Mouse (Mus musculus): ENCODE measurements around the gene Rpl36. TPM values are rescaled to one million over a fixed set of nuclear protein-coding genes. Genes with fewer than 3 reads are reported as not detected.
"Not testable (repeated sequence)": the region's sequence is repeated elsewhere in the genome, so short reads cannot be mapped to it uniquely, and the experiment has no call there.

Gene Rpl36
- polyA plus RNA-seq, 1 experiment from 2014 or later, result 828 TPM

DNA sequence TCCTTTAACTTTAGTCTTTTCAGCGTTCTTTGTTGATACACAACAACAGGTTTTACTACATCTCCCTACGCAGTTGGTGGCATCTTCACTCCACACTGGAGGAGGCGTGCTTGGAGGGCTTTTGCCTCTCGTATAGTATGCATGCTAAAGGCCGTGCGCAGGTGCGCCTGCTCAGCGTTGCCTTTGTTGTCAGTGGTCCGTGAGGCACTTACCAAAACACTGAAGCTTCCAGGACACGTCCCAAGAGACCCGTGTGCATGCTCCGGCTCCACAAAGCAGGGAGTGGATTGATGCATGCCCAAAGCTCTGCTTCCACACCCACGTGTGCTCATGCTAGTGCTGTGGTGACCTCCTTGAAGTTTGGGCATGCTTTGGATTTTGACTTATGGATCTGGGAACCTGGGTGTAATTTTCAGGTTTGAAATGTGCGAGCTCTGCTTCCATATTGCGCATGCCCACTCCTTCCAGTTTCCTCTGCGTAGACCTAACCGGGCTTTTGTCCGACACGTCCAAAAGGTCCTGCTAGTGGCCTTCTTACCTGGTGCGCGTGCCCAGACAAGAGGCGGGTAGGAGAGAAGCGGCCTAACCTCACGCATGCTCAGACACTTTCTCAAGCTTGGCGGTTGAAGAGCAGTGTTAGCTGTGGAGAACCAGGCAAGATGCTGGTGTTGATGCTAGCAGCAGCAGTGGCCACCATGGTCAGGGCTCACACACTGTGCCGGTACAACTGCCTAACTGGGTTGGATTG, 14.5 kb downstream of the Rpl36 start, which contains the start of gene Catsperd:
TSS of gene Catsperd (plus strand) at position 614 of the 748 bp plus-strand sequence.
- no peak for ATAC-seq (ENCODE audit: low read depth)
- Histone ChIP-seq H3K36me3 (ENCODE audit: control insufficient read depth, insufficient read depth) (peaks cover 2% of the 10 kb centered on the region; the same call in 1 of the 2 replicates), H3K27ac (ENCODE audit: low read length) (peak within 1 kb of the TSS; percentile 49), H3K9me3 (replicated peaks; ENCODE audit: control insufficient read depth, low read length) (no peaks in the 10 kb centered on the region), H3K4me3 (ENCODE audit: low read depth, low read length) (peak within 1 kb of the TSS; percentile 81), H3K4me2 (ENCODE audit: low read depth, low read length) (peak within 1 kb of the TSS; percentile 96), H3K27me3 (ENCODE audit: control insufficient read depth, insufficient read depth, low read depth, low read length) (no peaks in the 10 kb centered on the region), H3K4me1 (ENCODE audit: control insufficient read depth, low read depth, low read length) (peaks cover 25% of the 10 kb centered on the region), H3K9ac (ENCODE audit: low read depth, low read length) (no peak within 1 kb of the TSS)
- 11% methylated on average over 26 of the region's 26 CpGs for WGBS (ENCODE audit: insufficient replicate concordance)

DNA sequence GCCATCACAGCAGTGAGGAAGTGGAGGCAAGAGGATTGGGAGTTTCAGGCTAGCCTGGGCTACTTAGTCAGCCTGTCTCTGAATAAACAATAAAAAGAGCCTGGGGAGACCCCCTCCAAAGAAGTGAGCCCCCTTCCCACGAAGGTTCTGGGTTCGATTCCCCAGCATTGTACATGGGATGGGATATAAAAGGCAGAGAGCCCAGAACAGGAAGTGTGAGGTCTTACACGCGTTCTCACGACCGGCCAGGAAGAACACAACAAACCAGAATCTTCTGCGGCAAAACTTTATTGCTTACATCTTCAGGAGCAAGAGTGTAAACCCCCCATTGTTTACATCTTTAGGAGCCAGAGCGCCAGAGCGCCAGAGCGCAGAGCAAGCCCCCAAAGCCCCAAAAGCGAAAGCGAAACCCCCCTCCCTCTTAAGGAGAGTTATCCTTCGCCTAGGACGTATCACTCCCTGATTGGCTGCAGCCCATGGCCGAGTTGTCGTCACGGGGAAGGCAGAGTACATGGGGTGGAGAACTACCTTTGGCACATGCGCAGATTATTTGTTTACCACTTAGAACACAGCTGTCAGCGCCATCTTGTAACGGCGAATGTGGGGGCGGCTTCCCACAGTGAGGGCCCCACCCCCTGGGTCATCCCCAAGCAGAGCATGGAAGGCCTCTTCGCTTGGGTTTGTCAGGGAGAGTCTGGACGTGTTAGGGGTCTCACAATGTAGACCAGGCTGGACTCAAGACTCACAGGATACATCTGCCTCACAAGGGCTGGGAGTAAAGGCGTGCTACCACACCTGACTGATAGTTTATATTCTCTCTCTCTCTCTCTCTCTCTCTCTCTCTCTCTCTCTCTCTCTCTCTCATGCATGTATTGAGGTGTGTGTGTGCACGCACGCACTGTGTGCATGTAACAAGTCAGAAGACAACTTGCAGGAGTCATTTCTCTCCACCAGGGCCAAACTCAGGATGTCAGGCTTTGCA, 16.9 kb downstream of the Rpl36 start:
- not testable (repeated sequence) for ATAC-seq (ENCODE audit: low read depth); H3K36me3 ChIP-seq (ENCODE audit: control insufficient read depth, insufficient read depth); H3K4me2 ChIP-seq (ENCODE audit: low read depth, low read length); H3K27me3 ChIP-seq (ENCODE audit: control insufficient read depth, insufficient read depth, low read depth, low read length); H3K27ac ChIP-seq (ENCODE audit: low read length); H3K9ac ChIP-seq (ENCODE audit: low read depth, low read length); H3K9me3 ChIP-seq (replicated peaks; ENCODE audit: control insufficient read depth, low read length); H3K4me3 ChIP-seq (ENCODE audit: low read depth, low read length)
- WGBS (ENCODE audit: insufficient replicate concordance), result 69% methylated on average over 26 of the region's 27 CpGs
- peaks cover 21% of the 10 kb centered on the region for H3K4me1 ChIP-seq (ENCODE audit: control insufficient read depth, low read depth, low read length)

DNA sequence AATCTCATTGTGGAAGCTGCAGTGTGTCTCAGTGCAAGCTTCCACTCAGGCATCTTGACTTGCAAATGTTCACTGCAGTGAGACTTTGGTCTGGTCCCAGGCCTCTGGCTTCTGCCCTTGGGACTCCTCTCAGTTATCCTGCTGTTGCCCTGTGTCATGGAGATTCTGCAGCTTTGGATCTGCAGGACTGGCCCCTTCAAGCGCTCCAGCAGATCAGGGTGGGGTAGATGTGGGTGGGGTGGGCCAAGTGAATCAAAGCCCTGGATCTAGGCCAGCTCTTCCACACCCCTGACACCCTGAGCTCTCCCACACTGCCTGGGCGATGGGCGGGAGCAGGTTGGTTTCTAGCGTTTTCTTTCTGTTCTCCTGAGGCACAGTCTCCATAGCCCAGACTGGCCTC, 18.6 kb downstream of the Rpl36 start:
- Histone ChIP-seq H3K4me2 (ENCODE audit: low read depth, low read length) (no peak overlapping the region), H3K36me3 (ENCODE audit: control insufficient read depth, insufficient read depth) (no peaks in the 10 kb centered on the region), H3K9me3 (replicated peaks; ENCODE audit: control insufficient read depth, low read length) (no peaks in the 10 kb centered on the region), H3K4me1 (ENCODE audit: control insufficient read depth, low read depth, low read length) (peaks cover 11% of the 10 kb centered on the region), H3K4me3 (ENCODE audit: low read depth, low read length) (no peak overlapping the region), H3K9ac (ENCODE audit: low read depth, low read length) (no peak overlapping the region), H3K27me3 (ENCODE audit: control insufficient read depth, insufficient read depth, low read depth, low read length) (no peaks in the 10 kb centered on the region), H3K27ac (ENCODE audit: low read length) (no peak overlapping the region)
- 40% methylated on average over 4 of the region's 4 CpGs for WGBS (ENCODE audit: insufficient replicate concordance)
- ATAC-seq (ENCODE audit: low read depth), result no peak

DNA sequence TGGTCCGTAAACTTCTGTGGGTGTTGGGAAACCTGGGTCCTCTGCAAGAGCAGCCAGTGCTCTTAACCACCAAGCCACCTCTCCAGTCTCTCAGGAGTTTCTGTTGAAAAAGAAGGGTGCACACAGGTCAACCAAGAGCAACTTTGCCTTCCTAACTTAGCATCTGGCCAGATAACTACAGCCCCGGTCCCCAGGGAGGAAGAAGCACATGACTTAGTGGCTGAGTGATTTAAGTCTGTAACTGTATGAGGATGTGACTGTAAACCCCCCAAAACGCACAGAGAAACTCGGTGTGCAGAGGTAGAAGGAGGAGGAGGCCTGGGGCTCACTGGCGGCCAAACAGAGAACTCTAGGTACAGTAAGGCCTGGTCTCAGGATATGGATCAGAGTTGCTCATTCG, 20.8 kb downstream of the Rpl36 start:
- Histone ChIP-seq H3K4me1 (ENCODE audit: control insufficient read depth, low read depth, low read length) (no peaks in the 10 kb centered on the region), H3K4me3 (ENCODE audit: low read depth, low read length) (no peak overlapping the region), H3K36me3 (ENCODE audit: control insufficient read depth, insufficient read depth) (no peaks in the 10 kb centered on the region), H3K27me3 (ENCODE audit: control insufficient read depth, insufficient read depth, low read depth, low read length) (no peaks in the 10 kb centered on the region), H3K9ac (ENCODE audit: low read depth, low read length) (no peak overlapping the region), H3K4me2 (ENCODE audit: low read depth, low read length) (no peak overlapping the region), H3K9me3 (replicated peaks; ENCODE audit: control insufficient read depth, low read length) (no peaks in the 10 kb centered on the region), H3K27ac (ENCODE audit: low read length) (no peak overlapping the region)
- 61% methylated on average over 6 of the region's 6 CpGs for WGBS (ENCODE audit: insufficient replicate concordance)
- ATAC-seq (ENCODE audit: low read depth), result no peak

DNA sequence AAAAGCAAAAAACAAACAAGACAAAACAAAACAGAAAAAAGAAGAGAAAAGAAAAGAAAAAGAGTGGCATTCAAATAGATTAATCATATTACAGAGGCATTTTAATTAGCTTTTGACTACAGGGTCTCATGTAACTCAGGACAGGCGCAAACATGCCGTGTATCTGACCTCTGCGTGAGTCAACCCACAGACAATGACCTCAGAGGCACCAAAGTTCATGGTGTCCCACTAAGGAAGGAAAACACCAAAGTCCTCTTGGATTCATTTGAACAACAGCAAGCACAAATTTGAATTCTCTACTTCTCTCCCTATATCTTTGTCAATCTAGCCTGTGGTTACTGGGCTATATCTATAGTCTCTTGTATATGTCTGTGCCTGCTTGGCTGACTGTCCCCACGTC, 30.0 kb downstream of the Rpl36 start:
- H3K9ac ChIP-seq (ENCODE audit: low read depth, low read length), result no peak overlapping the region
- no peak overlapping the region for H3K4me3 ChIP-seq (ENCODE audit: low read depth, low read length)
- ATAC-seq (ENCODE audit: low read depth), result no peak
- WGBS (ENCODE audit: insufficient replicate concordance), result 60% methylated on average over 4 of the region's 4 CpGs
- no peaks in the 10 kb centered on the region for H3K27me3 ChIP-seq (ENCODE audit: control insufficient read depth, insufficient read depth, low read depth, low read length)
- H3K27ac ChIP-seq (ENCODE audit: low read length), result no peak overlapping the region
- no peaks in the 10 kb centered on the region for H3K9me3 ChIP-seq (replicated peaks; ENCODE audit: control insufficient read depth, low read length)
- H3K4me1 ChIP-seq (ENCODE audit: control insufficient read depth, low read depth, low read length), result no peaks in the 10 kb centered on the region
- no peaks in the 10 kb centered on the region for H3K36me3 ChIP-seq (ENCODE audit: control insufficient read depth, insufficient read depth)
- no peak overlapping the region for H3K4me2 ChIP-seq (ENCODE audit: low read depth, low read length)

DNA sequence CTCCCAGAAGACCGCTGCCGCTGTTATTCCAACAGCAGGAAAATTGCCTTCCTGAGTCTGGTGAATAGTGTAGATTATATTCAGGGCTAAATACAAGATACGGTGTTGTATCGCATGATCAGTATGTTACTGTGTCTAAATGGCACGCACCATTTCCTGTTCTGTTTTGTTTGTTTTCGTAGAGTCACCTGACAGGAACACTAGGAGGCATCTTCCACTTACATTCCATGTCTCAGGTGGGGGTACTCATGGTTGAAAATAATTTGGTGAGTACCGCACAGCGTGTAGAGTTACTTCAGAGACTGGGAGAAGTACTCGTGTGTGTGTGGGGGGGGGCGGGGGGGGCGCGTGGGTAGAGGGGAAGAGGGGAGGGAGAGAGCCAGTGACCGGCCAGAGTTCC, 34.3 kb downstream of the Rpl36 start:
- H3K9ac ChIP-seq (ENCODE audit: low read depth, low read length), result no peak overlapping the region
- ATAC-seq (ENCODE audit: low read depth), result no peak
- H3K27ac ChIP-seq (ENCODE audit: low read length), result no peak overlapping the region
- no peak overlapping the region for H3K4me2 ChIP-seq (ENCODE audit: low read depth, low read length)
- WGBS (ENCODE audit: insufficient replicate concordance), result 39% methylated on average over 12 of the region's 13 CpGs
- no peaks in the 10 kb centered on the region for H3K36me3 ChIP-seq (ENCODE audit: control insufficient read depth, insufficient read depth)
- H3K4me3 ChIP-seq (ENCODE audit: low read depth, low read length), result no peak overlapping the region
- H3K27me3 ChIP-seq (ENCODE audit: control insufficient read depth, insufficient read depth, low read depth, low read length), result no peaks in the 10 kb centered on the region
- no peaks in the 10 kb centered on the region for H3K9me3 ChIP-seq (replicated peaks; ENCODE audit: control insufficient read depth, low read length)
- H3K4me1 ChIP-seq (ENCODE audit: control insufficient read depth, low read depth, low read length), result no peaks in the 10 kb centered on the region

DNA sequence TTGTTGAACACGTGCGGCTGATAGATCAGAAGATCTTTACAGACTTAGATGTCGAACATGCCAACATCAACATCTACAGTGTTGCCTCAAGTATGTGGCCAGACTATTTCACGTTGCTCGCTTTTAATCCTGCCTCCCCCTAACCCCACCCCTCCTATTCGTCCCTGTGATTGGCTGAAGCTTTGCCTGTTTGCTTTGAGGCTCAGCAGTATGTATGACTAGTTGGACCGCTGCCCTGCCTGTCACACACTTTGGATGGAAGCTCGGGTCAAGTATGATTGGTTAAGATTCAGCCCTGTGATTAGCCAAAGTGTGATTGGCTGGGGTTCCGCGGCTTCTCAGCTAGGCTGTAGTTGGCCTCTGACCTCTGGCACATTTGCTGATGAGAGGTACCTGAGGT, 38.6 kb downstream of the Rpl36 start:
- no peak overlapping the region for H3K4me3 ChIP-seq (ENCODE audit: low read depth, low read length)
- WGBS (ENCODE audit: insufficient replicate concordance), result 28% methylated on average over 10 of the region's 10 CpGs
- H3K4me2 ChIP-seq (ENCODE audit: low read depth, low read length), result no peak overlapping the region
- no peaks in the 10 kb centered on the region for H3K4me1 ChIP-seq (ENCODE audit: control insufficient read depth, low read depth, low read length)
- no peak overlapping the region for H3K9ac ChIP-seq (ENCODE audit: low read depth, low read length)
- peak; percentile 86 for ATAC-seq (ENCODE audit: low read depth)
- no peaks in the 10 kb centered on the region for H3K27me3 ChIP-seq (ENCODE audit: control insufficient read depth, insufficient read depth, low read depth, low read length)
- H3K9me3 ChIP-seq (replicated peaks; ENCODE audit: control insufficient read depth, low read length), result no peaks in the 10 kb centered on the region
- no peaks in the 10 kb centered on the region for H3K36me3 ChIP-seq (ENCODE audit: control insufficient read depth, insufficient read depth)
- H3K27ac ChIP-seq (ENCODE audit: low read length), result no peak overlapping the region

DNA sequence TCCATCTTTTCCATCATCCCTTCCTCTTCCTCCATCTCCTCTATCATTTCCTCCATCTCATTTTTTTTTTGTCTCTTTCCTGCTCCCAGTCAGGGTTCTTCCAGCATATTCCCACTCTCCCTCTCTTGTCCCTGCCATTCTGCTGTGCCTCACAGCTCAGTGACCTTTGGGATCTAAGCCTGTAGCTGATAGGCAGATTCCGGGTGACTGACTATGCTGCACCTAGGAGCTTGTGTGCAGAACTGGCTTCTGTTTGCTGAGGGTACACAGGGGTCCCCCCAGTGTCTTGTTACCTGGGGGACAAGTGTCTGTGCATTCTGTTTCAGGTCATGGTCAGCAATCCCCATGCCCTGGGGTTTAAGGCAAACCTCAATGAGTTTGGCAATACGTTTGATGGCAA, 41.6 kb downstream of the Rpl36 start:
- Histone ChIP-seq H3K4me2 (ENCODE audit: low read depth, low read length) (no peak overlapping the region), H3K9ac (ENCODE audit: low read depth, low read length) (no peak overlapping the region), H3K9me3 (replicated peaks; ENCODE audit: control insufficient read depth, low read length) (no peaks in the 10 kb centered on the region), H3K4me1 (ENCODE audit: control insufficient read depth, low read depth, low read length) (no peaks in the 10 kb centered on the region), H3K36me3 (ENCODE audit: control insufficient read depth, insufficient read depth) (no peaks in the 10 kb centered on the region), H3K27me3 (ENCODE audit: control insufficient read depth, insufficient read depth, low read depth, low read length) (no peaks in the 10 kb centered on the region), H3K27ac (ENCODE audit: low read length) (no peak overlapping the region), H3K4me3 (ENCODE audit: low read depth, low read length) (no peak overlapping the region)
- WGBS (ENCODE audit: insufficient replicate concordance), result 49% methylated on average over 2 of the region's 2 CpGs
- ATAC-seq (ENCODE audit: low read depth), result no peak

DNA sequence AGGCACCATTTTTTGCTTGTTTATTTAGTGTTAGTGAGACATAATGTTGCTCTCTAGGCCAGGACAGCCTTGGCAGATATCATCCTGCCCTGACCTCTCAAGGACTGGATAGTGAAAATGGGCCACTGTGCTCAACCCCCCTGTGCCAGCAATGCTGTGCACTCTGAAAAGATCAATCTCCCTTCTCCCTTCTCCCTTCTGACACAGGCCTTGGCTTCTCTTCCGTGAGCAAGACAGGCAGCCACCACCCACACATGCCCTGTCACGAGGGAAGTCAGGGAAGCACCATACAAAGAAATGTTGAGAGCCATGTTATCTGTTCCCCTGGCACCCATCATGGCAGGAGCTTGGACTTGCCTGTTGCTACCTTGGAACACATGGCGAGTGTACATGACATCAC, 42.1 kb downstream of the Rpl36 start:
- no peak overlapping the region for H3K27ac ChIP-seq (ENCODE audit: low read length)
- H3K4me1 ChIP-seq (ENCODE audit: control insufficient read depth, low read depth, low read length), result no peaks in the 10 kb centered on the region
- H3K9me3 ChIP-seq (replicated peaks; ENCODE audit: control insufficient read depth, low read length), result no peaks in the 10 kb centered on the region
- no peaks in the 10 kb centered on the region for H3K27me3 ChIP-seq (ENCODE audit: control insufficient read depth, insufficient read depth, low read depth, low read length)
- ATAC-seq (ENCODE audit: low read depth), result no peak
- no peak overlapping the region for H3K4me3 ChIP-seq (ENCODE audit: low read depth, low read length)
- H3K4me2 ChIP-seq (ENCODE audit: low read depth, low read length), result no peak overlapping the region
- 65% methylated on average over 3 of the region's 3 CpGs for WGBS (ENCODE audit: insufficient replicate concordance)
- no peaks in the 10 kb centered on the region for H3K36me3 ChIP-seq (ENCODE audit: control insufficient read depth, insufficient read depth)
- no peak overlapping the region for H3K9ac ChIP-seq (ENCODE audit: low read depth, low read length)
